Mouse (Mus musculus): ENCODE measurements around the gene Shc1. TPM values are rescaled to one million over a fixed set of nuclear protein-coding genes. Genes with fewer than 3 reads are reported as not detected.

Gene Shc1
- polyA plus RNA-seq, 1 experiment: 29.5 TPM

DNA sequence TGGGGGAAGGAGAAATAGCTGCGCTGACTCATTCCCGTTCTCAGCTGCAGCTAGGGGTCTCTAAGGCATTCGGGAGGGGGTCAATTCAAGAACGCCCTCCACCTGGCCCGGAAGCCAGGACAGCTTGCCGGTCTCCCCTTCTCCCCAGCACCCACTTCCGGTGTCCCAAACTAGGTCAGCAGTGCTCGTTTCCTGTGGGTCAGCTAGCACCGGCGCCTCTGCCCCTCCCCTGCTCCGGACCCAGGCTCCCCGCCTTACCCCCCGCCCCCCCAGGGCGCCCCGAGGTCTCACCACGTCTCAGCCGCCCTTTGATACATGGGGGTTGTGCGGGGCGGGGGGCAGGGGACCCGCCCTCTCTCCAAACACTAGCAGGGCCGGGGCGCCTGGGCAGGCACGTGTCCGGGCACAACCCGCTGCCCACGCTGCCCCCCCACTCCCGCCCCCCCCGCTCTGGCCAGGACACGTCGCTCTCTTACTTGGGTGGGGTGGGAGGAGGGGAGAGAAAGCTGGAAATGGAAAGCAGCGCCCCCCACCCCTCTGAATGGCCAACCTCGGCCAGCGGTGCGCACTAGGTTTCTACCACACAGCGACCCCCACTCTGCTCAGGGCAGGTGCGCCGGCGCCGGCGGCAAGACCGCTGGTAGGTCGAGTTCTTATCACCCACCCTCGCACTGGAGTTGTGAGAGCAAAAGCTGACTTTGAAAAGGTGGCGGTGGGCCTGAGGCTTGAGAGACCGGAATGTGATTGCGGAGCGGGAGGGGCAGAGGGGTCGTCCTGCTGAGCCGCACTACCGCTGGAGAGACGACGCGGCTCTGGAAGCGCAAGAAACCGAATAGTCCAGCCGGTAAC is 26.4 kb upstream of the Shc1 start:
- peak; percentile 40 for DNase-seq (ENCODE audit: low read depth)
- TF ChIP-seq POLR2A (IDR thresholded peaks at IDR 0.05; ENCODE audit: borderline replicate concordance, extremely low read depth, insufficient read depth, insufficient read length, poor library complexity, severe bottlenecking) (no peak), CTCF (IDR thresholded peaks at IDR 0.05; ENCODE audit: borderline replicate concordance, extremely low read depth, insufficient read depth, insufficient read length) (no peak)

DNA sequence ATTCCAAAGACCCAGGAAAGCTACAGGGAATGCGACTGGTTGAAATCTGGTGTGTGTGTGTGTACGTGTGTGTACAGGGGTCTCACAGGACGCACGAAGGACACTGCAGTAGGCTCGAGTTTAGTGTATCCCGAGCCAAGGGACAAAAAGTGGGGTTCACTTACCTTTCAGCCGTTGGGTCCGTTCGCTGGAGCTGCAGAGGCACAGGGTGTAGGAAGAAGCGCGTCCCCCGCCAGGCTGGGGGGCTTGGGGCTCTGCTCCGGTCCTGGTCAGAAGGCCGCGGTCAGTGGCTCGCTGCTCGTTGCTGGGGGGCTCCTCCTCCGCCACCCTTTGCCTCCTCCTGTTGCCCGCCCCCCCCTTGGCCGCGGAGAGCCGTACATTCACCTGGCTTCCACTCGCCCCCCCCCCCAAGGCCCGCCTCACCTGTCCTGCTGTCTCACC is 25.4 kb upstream of the Shc1 start:
- TF ChIP-seq POLR2A (IDR thresholded peaks at IDR 0.05; ENCODE audit: borderline replicate concordance, extremely low read depth, insufficient read depth, insufficient read length, poor library complexity, severe bottlenecking): no peak
- TF ChIP-seq CTCF (IDR thresholded peaks at IDR 0.05; ENCODE audit: borderline replicate concordance, extremely low read depth, insufficient read depth, insufficient read length): no peak
- peak; percentile 11 for DNase-seq (ENCODE audit: low read depth)

DNA sequence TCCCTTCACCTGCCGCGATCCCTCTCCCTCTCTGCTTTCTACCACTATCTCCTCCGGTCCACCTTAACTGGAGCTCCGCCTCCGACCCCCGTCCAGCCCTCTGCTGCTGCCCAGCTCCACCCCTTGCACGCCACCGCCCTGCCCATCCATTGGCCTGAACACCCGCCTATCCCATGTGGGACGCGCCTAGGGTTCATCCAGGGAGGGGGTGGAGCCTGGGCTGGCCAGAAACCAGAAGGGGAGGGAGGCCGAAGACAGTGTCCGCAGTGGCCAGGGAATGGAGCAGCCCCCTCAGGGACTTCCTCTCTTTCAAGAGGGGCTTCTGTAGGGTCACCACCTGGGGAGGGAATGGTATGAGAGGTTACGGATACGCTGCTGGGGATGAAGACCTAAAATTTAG is 24.6 kb upstream of the Shc1 start:
- TF ChIP-seq POLR2A (IDR thresholded peaks at IDR 0.05; ENCODE audit: borderline replicate concordance, extremely low read depth, insufficient read depth, insufficient read length, poor library complexity, severe bottlenecking) (peak; percentile 43; the same call in 1 of the 2 replicates), CTCF (IDR thresholded peaks at IDR 0.05; ENCODE audit: borderline replicate concordance, extremely low read depth, insufficient read depth, insufficient read length) (no peak)
- peak; percentile 98 for DNase-seq (ENCODE audit: low read depth)

DNA sequence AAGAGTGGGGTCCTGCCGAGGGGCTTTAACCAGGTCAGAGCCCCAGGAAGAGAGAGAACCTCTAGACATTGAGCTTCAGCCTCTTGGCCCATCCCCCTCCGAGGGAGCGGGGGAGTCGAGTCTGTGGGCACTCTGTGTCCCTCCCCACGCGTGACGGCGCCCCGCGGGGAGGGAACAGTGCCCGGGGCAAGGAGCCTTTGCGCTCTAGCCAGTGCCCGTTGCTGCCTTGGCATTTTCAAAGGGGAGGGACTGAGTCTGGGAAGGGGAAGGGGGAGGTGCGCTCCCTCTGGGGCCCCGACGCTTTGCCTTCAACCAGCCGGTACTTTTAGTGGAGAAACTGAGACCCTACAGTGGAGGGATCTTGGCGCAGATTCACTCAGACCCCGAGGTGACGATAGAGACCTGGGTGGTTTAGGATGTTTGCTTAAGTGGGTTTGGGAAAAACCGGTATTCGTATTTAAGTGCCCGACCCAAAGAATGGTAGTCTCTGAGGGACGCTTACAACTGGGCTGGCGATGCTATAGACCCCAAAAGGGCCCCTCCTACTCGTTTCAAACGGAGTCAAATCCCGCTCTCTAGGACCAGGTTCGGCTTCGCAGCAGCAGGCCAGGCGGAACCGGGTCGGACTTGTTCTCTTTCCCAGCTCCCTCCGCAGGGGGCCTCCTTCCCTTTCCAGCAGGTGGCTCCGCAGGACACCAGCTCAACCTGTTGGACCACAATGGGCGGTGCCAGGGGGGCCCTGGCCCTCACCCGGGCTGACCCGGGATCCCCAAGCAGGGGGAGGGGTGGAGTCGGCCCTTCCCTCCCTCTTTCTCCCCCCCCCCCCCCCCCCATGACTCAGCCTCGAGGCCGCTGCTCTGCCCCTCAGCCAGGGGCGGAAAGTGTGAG is 24.0 kb upstream of the Shc1 start, which contains the start of gene Zbtb7b:
TSS of gene Zbtb7b (minus strand) at position 771 of the 888 bp plus-strand sequence.
- DNase-seq (ENCODE audit: low read depth): peak; percentile 75
- TF ChIP-seq POLR2A (IDR thresholded peaks at IDR 0.05; ENCODE audit: borderline replicate concordance, extremely low read depth, insufficient read depth, insufficient read length, poor library complexity, severe bottlenecking): no peak
- TF ChIP-seq CTCF (IDR thresholded peaks at IDR 0.05; ENCODE audit: borderline replicate concordance, extremely low read depth, insufficient read depth, insufficient read length): no peak

DNA sequence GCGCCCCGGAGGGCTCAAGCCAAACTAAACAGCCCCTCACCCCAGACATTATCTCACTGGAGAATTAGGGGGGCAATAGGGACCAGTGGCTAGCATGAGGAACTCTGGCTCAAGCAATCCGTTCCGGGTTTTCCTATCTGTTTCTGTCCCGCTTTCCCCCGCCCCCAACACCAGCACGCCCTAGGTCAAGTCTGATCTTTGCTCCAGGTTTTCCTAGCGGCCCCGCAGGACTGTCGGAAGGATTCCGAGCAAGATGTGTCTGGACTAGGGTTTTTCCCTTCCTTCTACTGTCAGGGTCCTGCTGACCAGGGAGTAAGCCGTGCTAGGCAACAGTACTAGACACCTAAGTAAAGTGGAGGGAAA is 23.4 kb upstream of the Shc1 start:
- DNase-seq (ENCODE audit: low read depth): peak; percentile 92
- TF ChIP-seq POLR2A (IDR thresholded peaks at IDR 0.05; ENCODE audit: borderline replicate concordance, extremely low read depth, insufficient read depth, insufficient read length, poor library complexity, severe bottlenecking): no peak
- TF ChIP-seq CTCF (IDR thresholded peaks at IDR 0.05; ENCODE audit: borderline replicate concordance, extremely low read depth, insufficient read depth, insufficient read length): no peak

DNA sequence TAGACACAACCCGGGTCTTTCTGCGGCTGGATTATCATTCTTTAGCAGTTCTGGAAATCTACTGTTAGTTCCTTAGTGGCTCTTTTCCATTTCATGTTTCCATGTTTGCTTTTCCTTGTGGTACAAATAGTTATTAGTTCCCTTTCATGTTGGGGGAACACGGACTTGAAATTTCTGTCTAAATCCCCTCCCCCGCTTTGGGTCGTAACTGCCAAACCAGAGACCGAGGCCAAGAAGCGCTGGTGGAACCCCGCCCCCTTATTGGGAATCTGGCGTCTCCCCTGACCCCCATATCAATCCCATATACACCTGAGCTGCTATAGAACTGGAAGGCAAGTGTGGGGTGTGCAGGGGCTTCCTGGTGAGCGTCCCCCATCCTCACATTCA is 22.8 kb upstream of the Shc1 start:
- TF ChIP-seq CTCF (IDR thresholded peaks at IDR 0.05; ENCODE audit: borderline replicate concordance, extremely low read depth, insufficient read depth, insufficient read length) (no peak), POLR2A (IDR thresholded peaks at IDR 0.05; ENCODE audit: borderline replicate concordance, extremely low read depth, insufficient read depth, insufficient read length, poor library complexity, severe bottlenecking) (no peak)
- no peak for DNase-seq (ENCODE audit: low read depth)

DNA sequence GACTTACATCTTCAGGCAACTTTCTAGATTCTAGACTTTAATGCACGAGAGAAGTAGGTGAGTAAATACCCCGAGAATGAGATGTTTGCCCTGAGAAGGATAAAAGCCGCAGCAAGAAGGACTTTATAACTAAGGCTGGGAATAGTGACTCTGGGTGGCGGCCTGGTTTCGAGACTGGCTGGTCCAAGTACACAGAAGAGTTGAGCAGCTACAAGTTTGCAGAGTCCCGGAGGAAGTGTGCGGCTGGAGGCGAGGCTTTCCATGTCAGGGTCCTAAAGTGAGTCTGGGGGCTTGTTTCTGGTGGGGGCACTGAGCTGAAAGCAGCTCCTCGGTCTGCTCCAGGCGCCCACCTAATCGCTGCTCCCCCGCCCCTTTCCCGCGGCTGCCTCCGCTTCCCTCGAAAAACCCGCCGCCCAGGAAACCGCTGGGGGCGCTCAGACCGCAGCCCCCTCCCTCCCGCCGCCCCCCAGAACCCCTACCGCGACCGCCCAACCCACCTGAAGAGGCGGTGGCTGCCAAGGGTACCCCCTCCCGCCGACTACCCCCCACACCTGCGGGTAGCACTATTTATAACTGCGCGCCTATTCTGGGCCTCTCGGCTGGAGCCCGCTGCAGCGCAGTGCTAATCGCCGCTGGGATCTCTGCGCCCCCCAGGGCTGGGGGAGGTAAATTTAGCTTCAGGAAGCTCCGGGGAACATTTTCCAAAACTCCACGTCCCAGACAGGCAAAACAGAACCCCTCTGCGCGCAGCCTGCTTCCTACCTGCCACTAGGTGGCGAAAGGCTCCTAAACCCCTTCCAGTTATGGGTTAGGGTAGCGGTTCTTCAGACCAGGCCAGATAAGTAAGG is 22.2 kb upstream of the Shc1 start:
- TF ChIP-seq CTCF (IDR thresholded peaks at IDR 0.05; ENCODE audit: borderline replicate concordance, extremely low read depth, insufficient read depth, insufficient read length) (peak; percentile 93), POLR2A (IDR thresholded peaks at IDR 0.05; ENCODE audit: borderline replicate concordance, extremely low read depth, insufficient read depth, insufficient read length, poor library complexity, severe bottlenecking) (no peak)
- peak; percentile 83 for DNase-seq (ENCODE audit: low read depth)

DNA sequence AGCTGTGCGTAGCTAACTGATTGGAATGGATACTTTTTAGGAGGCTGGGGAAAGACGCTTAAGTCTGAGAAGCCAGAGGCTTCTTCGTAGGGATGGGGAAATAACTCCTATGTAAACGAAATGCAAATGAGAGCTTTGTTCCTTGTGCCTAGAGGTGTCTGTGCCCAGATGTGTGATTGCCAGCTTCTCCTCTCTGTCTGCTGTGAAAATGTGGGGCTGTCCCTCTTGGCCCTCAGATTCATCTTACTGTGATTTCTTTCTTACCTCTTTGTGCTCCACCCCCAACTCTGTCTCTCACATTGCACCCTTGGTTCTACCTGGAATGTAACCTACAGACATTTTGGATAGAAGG is 21.6 kb upstream of the Shc1 start:
- TF ChIP-seq CTCF (IDR thresholded peaks at IDR 0.05; ENCODE audit: borderline replicate concordance, extremely low read depth, insufficient read depth, insufficient read length) (no peak), POLR2A (IDR thresholded peaks at IDR 0.05; ENCODE audit: borderline replicate concordance, extremely low read depth, insufficient read depth, insufficient read length, poor library complexity, severe bottlenecking) (no peak)
- no peak for DNase-seq (ENCODE audit: low read depth)

DNA sequence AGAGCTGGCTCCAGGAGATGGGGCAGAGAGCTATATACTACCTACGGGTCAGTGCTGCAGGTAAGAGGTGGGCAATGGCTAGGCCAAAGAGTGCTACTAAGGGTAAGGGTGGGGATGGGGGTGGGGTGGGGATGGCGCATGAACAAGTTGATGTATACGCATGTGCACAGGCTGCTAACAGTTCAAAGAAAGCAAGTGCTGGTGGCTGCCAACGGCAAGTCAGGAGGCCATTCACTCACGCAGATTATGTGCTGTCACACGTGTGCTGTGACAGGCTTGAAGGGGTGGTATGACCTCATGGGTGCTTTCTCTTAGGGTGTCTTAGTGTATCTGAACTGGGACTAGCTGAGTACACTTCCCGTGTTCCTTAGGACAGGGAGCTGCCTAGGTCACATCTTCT is 16.9 kb upstream of the Shc1 start:
- no peak for DNase-seq (ENCODE audit: low read depth)
- TF ChIP-seq POLR2A (IDR thresholded peaks at IDR 0.05; ENCODE audit: borderline replicate concordance, extremely low read depth, insufficient read depth, insufficient read length, poor library complexity, severe bottlenecking): no peak
- TF ChIP-seq CTCF (IDR thresholded peaks at IDR 0.05; ENCODE audit: borderline replicate concordance, extremely low read depth, insufficient read depth, insufficient read length): no peak

DNA sequence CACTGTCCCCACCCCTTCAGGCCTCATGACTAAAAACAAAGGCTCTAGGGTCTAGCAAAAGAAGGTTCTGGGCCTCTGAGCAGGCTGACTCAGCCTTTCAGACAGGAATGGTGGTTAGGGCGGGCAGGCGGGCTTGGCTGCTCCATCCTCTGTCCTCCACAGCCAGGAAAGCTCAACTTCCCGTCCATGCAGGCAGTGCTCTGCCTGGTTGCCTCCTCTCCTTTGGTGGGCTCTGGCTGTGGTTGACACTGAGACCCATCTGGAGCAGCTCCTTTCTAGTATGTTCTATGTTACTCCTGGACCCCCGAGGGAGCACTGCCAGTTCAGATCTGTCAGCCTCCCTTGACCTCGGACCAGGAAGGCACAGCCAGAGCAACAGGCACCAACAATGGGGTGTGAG is 15.6 kb upstream of the Shc1 start, which contains the start of gene Lenep:
TSS of gene Lenep (minus strand) at position 101 of the 400 bp plus-strand sequence.
- no peak for DNase-seq (ENCODE audit: low read depth)
- TF ChIP-seq CTCF (IDR thresholded peaks at IDR 0.05; ENCODE audit: borderline replicate concordance, extremely low read depth, insufficient read depth, insufficient read length) (no peak), POLR2A (IDR thresholded peaks at IDR 0.05; ENCODE audit: borderline replicate concordance, extremely low read depth, insufficient read depth, insufficient read length, poor library complexity, severe bottlenecking) (no peak)

All from brain, embryonic 14.5 days (tissue).